Mouse (Mus musculus) forebrain, embryonic 15.5 days (tissue): ENCODE results near the gene Olfr138. TPM values are rescaled to one million over a fixed set of nuclear protein-coding genes. Genes with fewer than 3 reads are reported as not detected.

Experiments used
- ATAC-seq: fragments of 200-750 bp; cut with Nextera tagmentation; replicated peaks from 2 replicates; pipeline ENCODE4 v1.8.0; 2017; ENCODE audit warnings: mild to moderate bottlenecking, moderate TSS enrichment, moderate library complexity
- H3K27ac ChIP-seq: fragments of 300-500 bp; sonication (generic); replicated peaks from 2 replicates; pipeline ENCODE4 v1.5.1; 2015; ENCODE audit warnings: mild to moderate bottlenecking, inconsistent platforms
- H3K27me3 ChIP-seq: fragments of 300-500 bp; sonication (generic); 2 replicates; pipeline ENCODE4 v1.6.1; 2015; ENCODE audit warnings: inconsistent platforms
- H3K36me3 ChIP-seq: fragments of 300-500 bp; sonication (generic); 2 replicates; pipeline ENCODE4 v1.6.1; 2015; ENCODE audit warnings: mild to moderate bottlenecking, inconsistent platforms
- H3K4me1 ChIP-seq: fragments of 300-500 bp; sonication (generic); 2 replicates; pipeline ENCODE4 v1.6.1; 2015; ENCODE audit warnings: inconsistent platforms
- H3K4me2 ChIP-seq: fragments of 300-500 bp; sonication (generic); replicated peaks from 2 replicates; pipeline ENCODE4 v1.6.1; 2015; ENCODE audit warnings: mild to moderate bottlenecking, inconsistent platforms
- H3K4me3 ChIP-seq: fragments of 300-500 bp; sonication (generic); 2 replicates; pipeline ENCODE4 v1.5.1; 2015; ENCODE audit warnings: mild to moderate bottlenecking, inconsistent platforms
- H3K9ac ChIP-seq: fragments of 300-500 bp; sonication (generic); replicated peaks from 2 replicates; pipeline ENCODE4 v1.6.1; 2015; ENCODE audit warnings: mild to moderate bottlenecking, inconsistent platforms
- H3K9me3 ChIP-seq: fragments of 300-500 bp; sonication (generic); 2 replicates; pipeline ENCODE4 v1.6.1; 2016; ENCODE audit warnings: inconsistent platforms
- WGBS: fragments of 180-500 bp; shearing (Covaris S2); methylation state at CpG from one replicate; pipeline ENCODE4 v1.1.7; 2015; ENCODE audit warnings: mixed read lengths; 5-methylcytosine and 5-hydroxymethylcytosine counted together
- polyA plus RNA-seq: library from polyadenylated mRNA; unstranded; fragments of >200 nt; fragmentation: Nextera tagmentation; extraction: Ambion mirVana; gene quantifications from 2 replicates; pipeline ENCODE4 v1.2.1, GENCODE M21; 2015

The Olfr138 gene
- not detected in 2 replicates for polyA plus RNA-seq

GRCm38 (mm10) chr17:38260735-38261134, at the start of gene Olfr138:
Gene Olfr138 (plus strand): TSS chr17:38261035.
- Histone ChIP-seq H3K9me3 (no peaks in the 10 kb centered on the region), H3K9ac (no peak within 1 kb of the TSS), H3K4me1 (no peaks in the 10 kb centered on the region), H3K4me2 (no peak within 1 kb of the TSS), H3K4me3 (no peak within 1 kb of the TSS), H3K27me3 (no peaks in the 10 kb centered on the region), H3K36me3 (no peaks in the 10 kb centered on the region), H3K27ac (no peak within 1 kb of the TSS)
- ATAC-seq = no peak
- 58% methylated on average over 1 of the region's 1 CpGs for WGBS

- no peak within 1 kb of the TSS for H3K9ac ChIP-seq
- H3K4me2 ChIP-seq = no peak within 1 kb of the TSS
- peaks cover 11% of the 10 kb centered on the region; the same call in 1 of the 2 replicates for H3K9me3 ChIP-seq
- H3K4me1 ChIP-seq = no peaks in the 10 kb centered on the region
- no peaks in the 10 kb centered on the region for H3K27me3 ChIP-seq
- H3K4me3 ChIP-seq = no peak within 1 kb of the TSS
- no peaks in the 10 kb centered on the region for H3K36me3 ChIP-seq
- ATAC-seq = no peak
- H3K27ac ChIP-seq = no peak within 1 kb of the TSS
These were observed 46.6 kb downstream of the Olfr138 start, which contains the start of gene Olfr137 for GRCm38 (mm10) chr17:38307470-38307869. Gene Olfr137 (minus strand): TSS chr17:38307570.

Other genes starting within 250 kb of the Olfr138 start
- gene Olfr129, start 201.0 kb upstream of the Olfr138 start, polyA plus RNA-seq = not detected in 2 replicates
- gene Olfr130, start 197.1 kb upstream of the Olfr138 start, polyA plus RNA-seq = not detected in 2 replicates
- not detected in 2 replicates for gene Olfr131, start 172.3 kb upstream of the Olfr138 start, polyA plus RNA-seq
- gene Olfr132, start 126.5 kb upstream of the Olfr138 start, polyA plus RNA-seq = not detected in 2 replicates
- gene Olfr133, start 115.8 kb upstream of the Olfr138 start, polyA plus RNA-seq = not detected in 2 replicates
- gene Olfr134, start 89.6 kb upstream of the Olfr138 start, polyA plus RNA-seq = not detected in 2 replicates
- not detected in 2 replicates for gene Olfr135, start 56.7 kb upstream of the Olfr138 start, polyA plus RNA-seq
- not detected in 2 replicates for gene Olfr137, start 46.5 kb downstream of the Olfr138 start, polyA plus RNA-seq
- not detected in 2 replicates for gene Olfr136, start 68.8 kb downstream of the Olfr138 start, polyA plus RNA-seq
- not detected in 2 replicates for gene Esp36, start 159.2 kb downstream of the Olfr138 start, polyA plus RNA-seq